Mouse (Mus musculus) right cerebral cortex, postnatal 4 days (tissue): ENCODE data around the gene Slc9a9.

Experiments
- DNase-seq: peaks from one replicate; pipeline ENCODE4 v3.0.0-alpha.2; 2022

The Slc9a9 gene

DNA sequence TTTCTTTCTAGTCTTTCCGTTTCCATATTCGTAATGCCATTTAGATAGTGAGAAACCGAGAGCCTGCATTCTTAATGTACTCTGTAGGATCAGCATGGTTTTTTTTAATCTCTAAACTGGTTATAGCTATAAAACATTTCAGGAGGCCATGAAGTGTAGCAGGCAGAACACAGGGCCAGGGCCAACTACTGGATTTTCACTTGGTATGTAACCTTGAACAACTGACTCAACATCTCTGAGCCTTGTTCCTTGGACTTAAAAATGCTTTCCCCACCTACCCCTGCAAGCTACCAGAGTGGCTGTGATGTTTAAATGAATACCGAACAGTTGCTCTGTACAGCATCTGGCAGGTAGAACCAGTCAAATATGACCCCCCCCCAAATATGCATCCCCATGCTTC lies 418.5 kb downstream of the Slc9a9 start:
- no peak for DNase-seq

DNA sequence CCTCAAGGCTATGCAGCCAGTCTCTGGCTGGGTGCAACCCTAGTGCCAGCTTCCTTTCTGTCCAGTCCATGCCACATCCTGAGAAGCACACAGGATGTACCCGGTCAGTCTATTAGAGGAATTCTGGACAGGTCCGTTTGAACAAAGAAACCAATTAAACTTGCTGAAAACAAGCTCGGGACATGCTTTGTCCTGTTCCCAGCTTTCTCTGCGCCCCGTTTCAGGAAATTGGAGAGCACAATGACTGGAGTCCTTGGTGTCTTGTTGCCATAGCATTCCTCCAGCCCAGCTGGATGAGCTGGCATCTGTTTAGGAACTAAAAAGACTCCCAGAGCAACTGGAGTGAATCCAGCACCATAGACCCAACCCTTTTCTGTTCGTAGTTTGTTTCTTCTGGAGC lies 419.3 kb downstream of the Slc9a9 start:
- no peak for DNase-seq

GRCm38 (mm10) chr9:95096486-95096885 lies 426.8 kb downstream of the Slc9a9 start:
- DNase-seq: no peak

DNA sequence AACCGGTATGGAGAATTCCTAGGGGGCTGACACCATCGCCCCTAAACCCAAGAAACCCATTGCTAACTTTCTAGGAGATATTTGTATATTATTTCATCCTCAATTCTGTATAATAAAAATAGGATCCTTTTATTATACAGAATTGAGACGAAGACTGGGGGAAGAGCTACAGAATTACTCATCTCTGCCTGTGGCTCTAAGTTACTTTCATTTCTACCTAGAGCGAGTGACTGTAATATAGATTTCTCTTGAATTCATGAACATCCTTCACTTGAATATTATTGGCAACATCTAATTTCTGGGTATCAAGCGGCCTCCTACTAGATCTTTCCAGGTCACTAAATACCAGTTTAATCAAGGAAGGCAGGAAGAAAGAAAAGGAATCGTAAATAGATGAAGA lies 436.1 kb downstream of the Slc9a9 start:
- no peak for DNase-seq

GRCm38 (mm10) chr9:95109799-95110198 lies 440.1 kb downstream of the Slc9a9 start:
- DNase-seq: no peak

DNA sequence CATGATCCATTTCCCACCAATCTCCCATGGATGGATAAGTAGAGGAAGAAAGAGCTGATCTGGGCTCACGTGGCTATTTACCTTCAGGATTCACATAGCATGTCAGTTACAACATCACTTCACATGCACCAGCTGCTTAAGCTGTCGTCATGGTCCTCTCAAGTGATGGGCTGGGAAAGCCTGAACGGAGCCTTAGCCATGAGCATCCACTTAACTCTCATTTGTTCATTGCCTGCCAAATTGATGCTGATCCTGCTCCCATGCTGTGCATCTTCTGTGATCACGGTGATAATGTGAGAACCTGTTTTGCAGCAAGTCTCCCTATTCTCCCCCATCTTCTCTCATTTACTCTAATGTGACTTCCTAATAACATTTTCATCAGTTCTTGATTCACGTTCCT lies 441.1 kb downstream of the Slc9a9 start:
- DNase-seq: no peak

DNA sequence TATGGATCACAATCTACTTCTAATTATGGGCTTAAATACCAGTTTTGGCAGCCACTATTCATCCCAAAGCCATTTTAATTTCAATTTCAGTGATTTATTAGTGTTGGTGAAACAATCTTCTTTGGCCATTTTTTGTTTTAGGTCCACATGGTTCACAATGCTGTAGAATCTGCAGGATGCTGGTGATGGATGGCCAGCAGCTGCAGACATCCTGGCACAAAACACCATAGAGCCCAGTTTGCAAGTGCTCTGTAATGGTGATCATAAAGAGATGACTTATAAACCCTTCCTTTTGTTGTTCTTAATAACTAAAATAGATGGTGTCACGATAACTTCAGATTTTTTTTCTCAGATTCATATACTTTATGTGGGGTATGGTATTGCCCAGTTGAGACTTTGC lies 442.0 kb downstream of the Slc9a9 start:
- no peak for DNase-seq

GRCm38 (mm10) chr9:95113157-95114135 lies 443.7 kb downstream of the Slc9a9 start:
- DNase-seq: no peak

- no peak for DNase-seq
Measured at GRCm38 (mm10) chr9:95120062-95120461, 450.4 kb downstream of the Slc9a9 start.

GRCm38 (mm10) chr9:95121151-95121835 lies 451.6 kb downstream of the Slc9a9 start:
- DNase-seq: no peak

DNA sequence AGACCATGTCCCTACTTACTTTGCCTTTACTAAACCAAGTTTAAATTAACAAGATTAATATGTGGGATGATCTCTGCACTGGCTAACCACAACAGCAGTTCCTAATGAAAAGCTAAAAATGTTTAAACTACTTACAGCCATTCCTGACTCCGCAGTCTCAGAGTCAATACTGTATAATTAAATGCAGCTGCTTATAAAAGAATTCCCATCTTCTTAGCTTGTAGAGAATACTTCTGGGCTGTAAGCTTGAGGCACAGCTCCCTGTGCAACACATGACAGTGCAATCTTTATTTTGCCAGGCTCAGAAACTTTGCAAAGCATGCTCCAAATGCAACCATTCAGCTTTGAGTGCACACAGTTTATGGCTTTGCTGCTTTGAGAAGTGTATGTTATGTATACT lies 456.0 kb downstream of the Slc9a9 start:
- no peak for DNase-seq

DNA sequence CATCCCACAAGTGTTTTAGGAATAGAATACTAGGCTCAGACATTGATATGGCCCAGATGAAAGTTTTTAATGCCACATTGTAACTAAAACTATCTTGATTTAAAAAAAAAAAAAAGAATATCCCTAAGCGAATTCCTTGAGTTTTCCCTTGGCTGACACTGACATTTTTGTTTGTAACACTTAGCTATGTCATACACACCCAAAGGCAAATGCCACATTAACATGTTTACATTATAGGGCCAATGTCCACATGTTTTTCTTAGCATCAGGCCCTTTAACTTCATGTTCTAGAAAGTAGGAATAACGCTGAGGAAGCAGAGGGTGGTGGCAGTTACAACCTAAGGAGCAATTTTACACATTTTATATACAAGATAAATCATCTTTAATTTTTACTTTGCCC lies 458.1 kb downstream of the Slc9a9 start:
- DNase-seq: no peak

DNA sequence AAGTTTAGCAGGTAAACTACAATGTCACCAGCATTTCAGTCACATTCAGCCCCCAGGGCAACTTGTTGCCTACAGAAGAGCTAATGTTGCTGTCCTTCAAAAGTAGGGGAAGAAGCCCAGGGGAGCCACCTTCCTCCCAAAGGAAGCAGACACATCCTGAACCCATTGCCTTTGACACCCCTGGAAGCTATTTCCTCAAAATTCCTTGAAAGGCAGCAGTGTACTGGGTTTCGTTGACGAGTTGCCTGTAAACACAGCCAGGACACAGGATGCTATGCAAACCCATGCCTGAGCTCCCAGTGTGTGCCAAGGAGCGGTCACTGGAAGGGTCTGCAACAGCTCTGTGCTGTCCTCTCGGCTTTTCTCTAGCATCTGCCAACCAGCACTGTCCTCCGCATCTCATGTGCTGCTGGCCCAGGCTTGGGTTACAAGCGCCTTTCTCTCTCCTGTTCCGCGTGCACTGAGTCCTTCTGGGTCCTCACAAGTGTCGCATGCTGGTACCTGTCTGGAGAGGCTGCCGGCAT lies 479.6 kb downstream of the Slc9a9 start:
- no peak for DNase-seq

GRCm38 (mm10) chr9:95150096-95150495 lies 480.4 kb downstream of the Slc9a9 start:
- DNase-seq: no peak

GRCm38 (mm10) chr9:95150597-95150996 lies 480.9 kb downstream of the Slc9a9 start:
- no peak for DNase-seq

DNA sequence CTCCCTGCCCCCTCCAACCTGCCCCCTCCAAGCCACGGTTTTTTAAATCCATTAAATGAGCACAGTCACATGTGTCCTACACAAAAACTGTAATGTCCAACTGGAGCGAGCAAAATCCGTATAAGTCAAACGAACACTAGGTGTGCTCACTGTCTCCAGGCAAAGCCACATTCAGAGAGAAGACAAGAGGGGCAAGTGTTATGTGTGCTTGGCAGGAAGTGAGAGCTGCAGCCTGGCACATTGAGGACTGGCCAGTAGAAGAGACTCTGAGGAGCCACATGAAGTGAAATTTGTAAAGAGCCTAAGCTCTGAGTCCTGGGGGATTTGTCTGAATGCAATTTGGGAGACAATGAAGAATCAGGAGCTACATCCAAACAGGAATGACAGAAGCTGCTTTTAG lies 481.3 kb downstream of the Slc9a9 start:
- DNase-seq: no peak

GRCm38 (mm10) chr9:95151746-95152145 lies 482.0 kb downstream of the Slc9a9 start:
- DNase-seq: no peak

GRCm38 (mm10) chr9:95153966-95154365 lies 484.3 kb downstream of the Slc9a9 start:
- DNase-seq: no peak

DNA sequence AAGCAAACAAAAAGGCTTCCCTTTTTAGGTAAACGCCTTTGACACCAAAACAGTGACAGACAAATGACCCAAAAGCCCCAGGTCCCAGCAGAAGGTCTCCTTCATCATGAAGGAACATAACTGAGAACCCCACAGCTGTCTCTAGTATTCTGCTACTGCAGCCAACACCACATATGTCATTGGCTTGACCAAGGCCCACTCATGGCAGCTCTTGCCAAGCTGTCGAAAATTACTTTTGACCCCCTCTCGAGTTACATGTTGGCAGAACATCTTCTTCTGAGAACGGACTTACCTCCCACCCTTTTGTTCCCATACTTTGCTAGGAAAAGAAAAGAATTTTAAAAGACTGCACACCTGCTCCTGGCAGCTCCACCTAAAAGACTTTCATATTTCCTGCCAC lies 488.2 kb downstream of the Slc9a9 start:
- DNase-seq: no peak

DNA sequence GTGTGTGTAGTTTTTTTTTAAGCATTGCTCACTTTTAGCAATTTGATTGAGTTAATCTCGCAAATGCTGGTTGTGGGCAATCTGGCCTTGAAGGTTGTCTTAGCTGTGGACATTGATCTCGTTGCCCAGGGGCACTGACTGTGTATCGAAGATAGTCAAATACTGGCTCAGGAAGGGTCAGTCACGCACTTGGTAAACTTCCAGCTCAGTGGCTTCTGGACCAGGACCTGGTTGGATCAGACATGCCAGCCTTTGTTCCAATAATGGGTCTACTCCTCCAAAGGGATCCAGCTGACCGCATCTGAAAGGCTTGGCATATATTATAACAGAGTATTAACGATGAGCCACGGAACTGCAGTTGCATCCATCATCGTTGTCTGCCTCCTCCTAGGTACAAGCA lies 489.2 kb downstream of the Slc9a9 start:
- no peak for DNase-seq

GRCm38 (mm10) chr9:95160575-95161300 lies 491.0 kb downstream of the Slc9a9 start:
- no peak for DNase-seq

DNA sequence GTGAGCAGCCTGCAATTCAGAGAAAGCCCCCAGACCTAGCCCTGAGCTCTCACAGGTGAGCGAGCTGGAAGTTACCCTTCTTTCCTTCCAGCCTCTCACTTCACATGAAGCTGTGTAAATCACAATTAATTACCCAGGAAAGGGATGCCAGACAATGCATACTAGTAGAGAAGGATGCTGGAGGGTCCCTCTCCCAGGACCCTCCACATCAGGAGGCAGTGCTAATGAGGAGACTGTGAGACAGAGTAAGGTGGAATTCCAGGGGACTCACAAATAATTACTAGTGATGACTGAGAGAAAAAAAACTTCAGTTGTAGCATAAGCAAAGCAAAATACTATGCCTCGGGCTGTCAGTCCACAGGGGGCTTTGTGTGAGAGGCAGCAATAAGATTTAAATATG lies 492.0 kb downstream of the Slc9a9 start:
- no peak for DNase-seq

DNA sequence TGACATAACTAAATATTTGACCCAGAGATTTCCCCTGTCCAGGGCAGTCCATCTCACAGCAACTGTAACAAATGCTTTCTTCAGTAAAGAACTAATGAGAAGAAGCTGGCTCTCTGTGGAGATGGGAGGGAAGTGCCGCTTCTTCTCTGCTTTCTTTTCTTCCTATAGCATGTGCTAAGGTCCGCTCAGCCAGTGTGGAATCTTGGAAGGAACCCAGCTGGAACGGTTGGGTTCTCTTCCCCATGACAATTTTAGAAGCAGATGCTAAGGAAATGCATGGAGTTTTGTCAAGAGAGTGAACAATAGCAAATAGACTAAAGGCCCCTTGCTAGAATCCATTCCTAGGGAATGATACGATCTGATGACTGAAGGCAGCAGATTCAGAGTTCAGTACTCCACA lies 496.5 kb downstream of the Slc9a9 start:
- no peak for DNase-seq
